Mouse (Mus musculus) gastrocnemius, adult 2 months (tissue): ENCODE results near the gene Ocm. TPM values are rescaled to one million over a fixed set of nuclear protein-coding genes. Genes with fewer than 3 reads are reported as not detected.

Experiments used
- DNase-seq: peaks from one replicate; pipeline ENCODE4 v3.0.0; 2022
- H3K27ac ChIP-seq: fragments of 200-600 bp; 2 replicates; pipeline ENCODE4 v1.8.1; 2022; ENCODE audit warnings: mild to moderate bottlenecking
- H3K4me3 ChIP-seq: fragments of 200-600 bp; 2 replicates; pipeline ENCODE4 v1.8.1; 2022; ENCODE audit warnings: mild to moderate bottlenecking, moderate library complexity
- CTCF ChIP-seq: fragments of 200-600 bp; IDR thresholded peaks from 2 replicates; pipeline ENCODE4 v1.8.1; 2022; ENCODE audit warnings: antibody characterized with exemption, mild to moderate bottlenecking, moderate library complexity
- intact Hi-C: fragments of 180-260 bp; cut with DNase I; formaldehyde crosslinking; loops from one replicate; pipeline ENCODE4 v1.15.1; 2025
- long read RNA-seq, 2 experiments: library from polyadenylated mRNA; stranded (forward); transcript quantifications; one replicate each; pipeline ENCODE4 v2.0.0; 2021
- total RNA-seq, 2 experiments: library from RNA; stranded (reverse); gene quantifications; 2 replicates each; pipeline ENCODE4 v1.2.3; 2021

The Ocm gene
- total RNA-seq = not detected
- long read RNA-seq, experiment 1 = 0 reads
- long read RNA-seq, experiment 2 = 0 reads

DNA sequence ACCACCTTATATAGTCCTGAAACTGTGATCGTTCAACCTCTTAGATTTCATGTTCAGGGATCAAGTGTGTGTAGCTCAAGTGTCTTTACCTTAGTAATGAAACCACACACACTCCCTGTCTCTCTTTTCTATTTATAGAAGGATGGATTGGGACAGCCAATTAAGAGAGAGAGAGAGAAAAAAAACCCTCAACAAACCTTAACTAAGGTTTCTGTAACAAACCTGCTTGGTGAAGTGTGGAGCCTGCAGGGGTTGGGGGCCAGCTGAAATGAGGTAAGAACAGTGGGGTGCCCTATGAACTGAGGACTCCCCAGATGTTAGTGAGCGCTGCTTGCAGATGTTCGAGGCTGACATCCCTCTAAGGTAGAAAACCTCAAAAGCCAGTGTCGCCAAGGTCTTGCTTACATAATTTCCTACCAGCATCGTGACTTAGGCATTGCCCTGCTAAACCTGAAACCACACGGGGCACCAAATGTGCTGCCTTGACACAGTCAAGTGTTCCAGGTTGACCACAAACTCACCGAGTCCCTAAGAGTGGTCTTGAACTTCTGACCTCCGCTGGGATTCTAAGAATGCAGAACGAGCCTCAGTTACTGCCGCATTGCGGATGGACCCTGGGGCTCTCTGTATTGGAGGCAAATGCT lies at the start of gene Ocm:
TSS of gene Ocm (minus strand) at position 51 of the 644 bp plus-strand sequence.
- TF ChIP-seq CTCF = no peak
- intact Hi-C loops = no loop called here
- Histone ChIP-seq H3K4me3 (no peak within 1 kb of the TSS), H3K27ac (no peak within 1 kb of the TSS)
- DNase-seq = no peak

DNA sequence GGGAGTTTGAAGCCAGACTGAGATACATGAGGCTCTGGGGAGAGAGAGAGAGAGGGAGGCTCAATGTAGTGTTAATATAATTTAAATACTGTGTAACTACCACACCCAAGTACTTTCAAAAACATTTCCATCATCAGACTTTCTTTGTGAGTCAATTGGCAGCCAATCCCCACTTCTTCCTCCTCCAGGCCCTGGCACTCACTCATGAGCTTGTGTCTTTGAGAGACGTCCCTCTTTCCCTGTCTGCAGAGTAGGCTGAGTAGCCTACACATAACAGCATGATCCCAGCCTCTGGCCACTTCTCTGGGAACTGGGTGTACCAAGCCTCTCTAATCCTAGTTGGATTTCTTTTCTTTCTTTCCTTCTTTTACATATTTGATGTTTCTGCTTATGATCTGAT lies 44.8 kb upstream of the Ocm start:
- Histone ChIP-seq H3K4me3 (no peak overlapping the region), H3K27ac (no peak overlapping the region)
- intact Hi-C loops = no loop called here
- no peak for TF ChIP-seq CTCF
- DNase-seq = no peak

DNA sequence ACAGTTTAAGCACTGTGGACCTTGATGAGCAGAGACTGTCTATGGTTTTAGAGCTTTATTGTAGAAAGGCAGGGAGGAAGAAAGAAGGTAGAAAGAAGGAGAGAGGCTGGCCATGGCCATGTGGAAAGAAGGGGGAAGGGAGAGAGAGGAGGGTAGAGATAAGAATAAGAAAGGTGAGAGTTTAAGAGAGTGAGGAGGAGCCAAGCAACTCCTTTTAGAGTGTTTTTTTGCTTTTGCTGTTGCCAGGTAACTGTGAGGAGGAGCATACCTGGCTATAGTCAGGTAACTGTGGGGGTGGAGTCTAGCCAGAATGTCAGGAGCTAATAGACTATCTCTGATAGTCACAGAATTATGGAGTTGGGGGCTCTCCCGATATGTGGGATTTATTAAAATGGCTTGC lies 43.6 kb upstream of the Ocm start:
- no peak overlapping the region for H3K4me3 ChIP-seq
- intact Hi-C loops = no loop called here
- DNase-seq = no peak
- H3K27ac ChIP-seq = no peak overlapping the region
- no peak for TF ChIP-seq CTCF

DNA sequence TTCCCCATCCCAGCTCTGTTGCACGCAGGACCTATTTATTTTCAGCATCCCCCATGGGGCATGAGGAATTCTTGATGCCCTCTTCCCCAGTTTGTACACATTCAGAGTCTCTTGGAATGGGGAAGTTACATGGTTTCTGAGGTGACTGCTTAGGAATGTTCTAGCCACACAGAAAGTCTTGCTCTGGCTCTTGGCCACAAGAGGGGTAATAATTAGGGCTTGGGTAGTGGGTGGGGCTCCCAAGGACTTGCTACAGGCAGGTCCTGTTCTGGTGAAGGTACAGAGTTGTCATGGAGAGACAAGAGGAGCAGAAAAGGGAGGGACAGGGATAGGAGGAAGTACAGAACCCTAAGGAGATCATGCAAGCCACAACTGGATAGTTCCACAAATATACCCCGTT lies 39.6 kb upstream of the Ocm start:
- intact Hi-C loops = no loop called here
- no peak for DNase-seq
- TF ChIP-seq CTCF = no peak
- Histone ChIP-seq H3K27ac (no peak overlapping the region), H3K4me3 (no peak overlapping the region)

DNA sequence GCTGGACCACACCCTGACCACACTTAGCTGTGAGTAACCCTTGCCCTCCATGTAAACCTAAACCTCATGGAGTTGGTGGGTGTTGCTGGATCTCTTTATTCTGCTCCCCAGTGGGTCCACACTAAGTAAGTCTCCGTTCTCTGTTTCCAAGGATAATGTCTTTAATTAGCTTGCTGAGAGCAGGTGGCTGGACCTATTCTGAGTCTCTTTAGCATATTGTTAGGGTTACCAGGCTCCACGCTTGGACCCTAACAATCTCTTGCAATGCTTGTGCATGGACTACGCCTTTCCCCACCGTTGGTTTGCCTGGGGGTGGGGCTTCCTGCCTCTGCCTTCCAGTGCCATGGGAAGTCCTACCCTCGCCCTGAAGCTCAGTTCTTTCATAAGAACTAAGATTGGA lies 37.6 kb upstream of the Ocm start:
- intact Hi-C loops = no loop called here
- H3K27ac ChIP-seq = no peak overlapping the region
- TF ChIP-seq CTCF = no peak

DNA sequence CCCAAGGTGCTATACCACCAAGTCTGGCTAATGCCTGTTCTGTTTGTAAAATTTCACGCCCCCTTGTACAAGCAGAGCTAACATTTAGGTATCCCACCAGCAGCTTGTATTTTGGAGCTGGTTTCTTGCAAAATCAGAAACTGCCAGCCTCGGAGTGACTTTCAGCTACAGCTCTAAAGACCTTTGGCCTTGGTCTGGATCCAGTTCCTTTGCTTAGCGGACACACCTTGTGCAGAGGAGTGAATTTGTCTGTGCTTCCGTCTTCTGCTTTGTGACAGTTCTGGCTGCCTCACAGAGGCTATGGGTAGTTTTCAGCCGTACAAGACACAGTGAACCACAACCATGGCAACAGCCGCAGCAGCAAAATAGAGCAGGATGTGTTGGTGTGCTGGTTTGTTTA lies 27.9 kb upstream of the Ocm start:
- no peak for TF ChIP-seq CTCF
- DNase-seq = no peak
- Histone ChIP-seq H3K4me3 (no peak overlapping the region), H3K27ac (no peak overlapping the region)
- intact Hi-C loops = no loop called here

More for the DNA sequence above, 37.6 kb upstream of the Ocm start:
- no peak overlapping the region for H3K4me3 ChIP-seq
- no peak for DNase-seq

DNA sequence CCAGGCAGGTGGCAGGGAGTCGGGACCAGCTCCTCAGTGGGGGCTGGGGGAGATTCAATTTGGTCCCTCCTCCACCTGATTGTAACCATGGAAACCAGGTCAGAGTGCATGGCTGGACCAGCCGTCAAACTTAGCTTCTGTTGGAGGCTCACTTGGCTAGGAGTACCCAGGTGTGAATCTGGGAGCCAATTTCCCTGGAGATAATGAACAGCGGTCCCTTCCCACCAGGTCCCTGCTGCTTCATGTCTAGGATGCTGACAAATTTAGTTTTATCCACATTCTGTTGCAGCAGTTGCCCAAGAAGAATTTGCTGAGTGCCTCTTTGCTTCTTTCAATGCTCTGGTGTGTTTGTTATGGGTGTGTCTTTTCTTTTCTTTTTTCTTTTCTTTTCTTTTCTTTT lies 27.0 kb upstream of the Ocm start:
- no peak for DNase-seq
- Histone ChIP-seq H3K27ac (no peak overlapping the region), H3K4me3 (no peak overlapping the region)
- TF ChIP-seq CTCF = no peak
- intact Hi-C loops = no loop called here

DNA sequence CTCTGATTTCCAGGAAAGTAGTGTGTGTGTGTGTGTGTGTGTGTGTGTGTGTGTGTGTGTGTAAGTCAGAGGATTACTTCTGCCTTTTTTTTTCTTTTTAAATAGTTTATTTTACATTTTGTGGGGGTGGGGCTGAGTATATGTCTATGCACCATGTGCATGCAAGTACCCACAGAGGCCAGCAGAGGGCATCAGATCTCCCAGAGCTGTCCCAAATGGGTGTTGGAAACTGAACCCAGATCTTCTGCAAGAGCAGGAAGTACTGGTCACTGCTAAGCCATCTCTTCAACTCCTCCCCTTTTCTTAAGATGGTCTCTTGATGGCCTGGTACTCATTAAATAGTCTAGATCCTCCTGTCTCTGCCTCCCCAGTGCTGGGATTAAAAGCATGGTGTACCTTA lies 24.8 kb upstream of the Ocm start:
- Histone ChIP-seq H3K4me3 (no peak overlapping the region), H3K27ac (no peak overlapping the region)
- no peak for DNase-seq
- intact Hi-C loops = no loop called here
- peak; percentile 24; the same call in 1 of the 2 replicates for TF ChIP-seq CTCF

DNA sequence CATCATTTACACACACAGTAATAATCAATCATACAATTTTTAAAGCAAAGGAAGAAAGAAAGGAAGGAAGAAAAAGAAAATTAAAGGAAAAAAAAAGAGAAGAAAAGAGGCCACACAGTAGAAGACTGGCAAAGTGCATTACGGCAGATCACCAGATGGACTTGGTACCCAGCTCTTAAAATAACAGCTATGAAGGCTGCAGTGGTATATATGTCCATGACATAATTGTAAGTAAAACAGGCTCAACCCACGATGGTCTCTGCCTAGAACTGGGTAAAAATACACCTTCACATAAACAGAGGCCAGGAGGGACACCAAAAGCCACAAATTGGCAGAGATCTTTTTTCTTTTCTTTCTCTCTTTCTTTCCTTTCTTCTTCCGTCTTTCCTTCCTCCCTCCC lies 23.4 kb upstream of the Ocm start:
- Histone ChIP-seq H3K4me3 (no peak overlapping the region), H3K27ac (no peak overlapping the region)
- no peak for DNase-seq
- intact Hi-C loops = no loop called here
- no peak for TF ChIP-seq CTCF

DNA sequence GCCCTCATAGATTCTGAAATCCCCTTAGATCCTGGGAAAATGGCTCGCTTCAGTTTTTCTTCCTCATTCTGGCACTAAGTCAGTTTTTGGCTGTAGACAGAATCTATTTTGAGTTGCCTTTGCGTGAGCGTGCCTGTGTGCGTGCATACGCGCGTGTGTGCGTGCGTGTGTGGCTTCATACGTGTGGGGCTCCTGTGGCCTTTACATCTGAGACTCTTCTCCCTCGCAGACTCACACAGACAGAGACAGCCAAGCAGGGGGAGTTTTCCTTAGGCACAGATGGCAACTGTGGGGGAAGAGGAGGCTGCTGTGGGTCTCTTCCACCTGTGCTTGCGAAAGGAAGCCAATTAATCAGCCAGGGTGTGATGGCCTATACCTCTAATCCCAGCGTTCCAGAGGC lies 20.9 kb upstream of the Ocm start:
- no peak for TF ChIP-seq CTCF
- no peak overlapping the region for H3K27ac ChIP-seq
- no peak for DNase-seq
- H3K4me3 ChIP-seq = no peak overlapping the region
- intact Hi-C loops = no loop called here

DNA sequence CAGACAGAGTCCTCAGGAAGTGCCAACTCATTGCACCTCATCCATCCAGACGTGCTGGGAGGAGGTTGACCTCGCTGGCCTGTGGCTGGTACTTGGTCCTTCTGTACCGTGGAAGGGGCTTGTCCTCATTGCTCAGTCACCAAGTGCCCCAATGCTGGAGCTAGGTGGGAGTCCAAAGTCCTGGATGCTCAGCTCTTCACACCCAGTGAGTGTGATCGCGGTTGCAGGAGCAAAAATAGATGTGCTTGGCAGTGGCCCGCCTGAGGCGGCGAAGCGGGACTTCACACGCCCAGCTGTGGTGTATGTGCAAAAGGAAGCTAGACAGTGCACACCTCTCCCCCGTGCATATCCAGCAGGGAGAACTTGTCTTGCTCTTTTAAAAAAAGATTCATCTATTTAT lies 16.7 kb upstream of the Ocm start:
- intact Hi-C loops = no loop called here

DNA sequence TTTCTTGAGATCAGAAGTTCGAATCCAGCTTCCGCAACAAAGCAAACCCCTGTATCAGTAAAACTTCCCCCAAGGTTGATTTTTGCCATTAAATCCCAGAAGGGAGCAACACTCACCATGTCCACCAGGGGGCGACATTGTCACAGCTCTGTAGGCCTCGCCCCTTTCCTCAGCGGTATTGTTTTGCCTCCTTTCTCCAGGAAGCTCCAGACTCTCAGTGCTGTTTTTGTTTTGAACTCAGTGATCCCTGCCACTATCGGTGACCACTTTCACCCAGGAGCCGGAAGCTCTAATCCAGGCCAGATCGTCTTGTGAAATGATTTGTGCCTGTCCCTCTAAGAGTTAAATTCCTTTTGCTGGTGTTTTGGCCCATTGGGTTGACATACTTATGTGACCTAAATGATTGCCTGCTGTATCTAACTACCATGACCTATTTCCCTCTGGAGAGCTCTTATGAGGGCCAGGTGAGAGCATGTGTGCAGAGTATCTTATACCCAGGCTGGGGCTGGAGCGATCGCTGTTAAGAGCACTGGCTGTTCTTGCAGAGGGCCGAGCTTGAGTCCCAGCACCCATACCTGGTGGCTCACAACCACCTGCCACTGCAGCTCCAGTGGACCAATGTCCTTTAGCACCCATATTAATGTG lies 14.4 kb upstream of the Ocm start:
- intact Hi-C loops = loop anchor here (1.0 to 2.0 kb wide), 2 partner anchors 111 to 174 kb away; no protein-coding TSS in a partner anchor
- DNase-seq = peak; percentile 68
- peak overlapping the region; percentile 53; the same call in 1 of the 2 replicates for H3K27ac ChIP-seq
- TF ChIP-seq CTCF = peak; percentile 98
- H3K4me3 ChIP-seq = peak overlapping the region; percentile 51

More for the DNA sequence above, 16.7 kb upstream of the Ocm start:
- DNase-seq = no peak
- Histone ChIP-seq H3K27ac (no peak overlapping the region), H3K4me3 (no peak overlapping the region)
- no peak for TF ChIP-seq CTCF

DNA sequence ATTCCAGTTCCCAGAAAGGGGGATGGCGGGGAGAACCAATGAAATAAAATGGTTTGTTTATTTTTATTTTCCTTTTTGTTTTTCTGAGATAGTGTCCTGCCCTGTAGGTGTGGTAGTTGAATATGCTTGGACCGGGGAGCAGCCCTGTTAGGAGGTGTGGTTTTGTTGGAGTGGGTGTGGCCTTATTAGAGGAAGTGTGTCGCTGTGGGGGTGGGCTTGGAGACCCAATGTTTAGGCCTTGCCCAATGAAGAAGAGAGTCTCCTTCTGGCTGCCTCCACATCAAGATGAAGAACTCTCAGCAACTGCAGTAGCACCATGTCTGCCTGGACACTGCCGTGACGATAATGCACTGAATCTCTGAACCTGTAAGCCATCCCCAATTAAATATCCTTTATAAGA lies 13.4 kb upstream of the Ocm start:
- Histone ChIP-seq H3K27ac (no peak overlapping the region), H3K4me3 (no peak overlapping the region)
- intact Hi-C loops = loop anchor here (1.0 to 2.0 kb wide), 2 partner anchors 112 to 175 kb away; no protein-coding TSS in a partner anchor
- DNase-seq = no peak
- no peak for TF ChIP-seq CTCF

DNA sequence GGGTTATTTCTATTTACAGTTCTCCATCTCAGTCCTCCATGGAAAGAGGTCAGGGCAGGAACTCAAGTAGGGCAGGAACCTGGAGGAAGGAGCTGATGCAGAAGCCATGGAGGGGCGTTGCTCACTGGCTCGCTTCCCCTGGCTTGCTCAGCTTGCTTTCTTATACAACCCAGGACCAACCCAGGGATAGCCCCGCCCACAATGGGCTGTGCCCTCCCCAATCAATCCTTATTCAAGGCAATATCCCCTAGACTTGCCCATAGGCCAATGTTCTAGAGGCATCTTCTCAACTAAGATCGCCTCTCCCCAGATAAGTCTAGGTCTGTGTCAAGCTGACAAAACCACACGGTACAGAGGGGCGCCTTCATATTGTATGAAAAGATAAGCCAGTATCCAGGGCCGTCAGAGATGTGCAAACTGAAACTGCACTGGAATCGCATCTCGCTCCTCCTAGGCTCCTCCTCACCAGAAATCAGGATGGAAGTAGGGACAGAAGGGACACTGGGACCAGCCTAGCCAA lies 12.7 kb upstream of the Ocm start:
- TF ChIP-seq CTCF = no peak
- DNase-seq = no peak

More for the DNA sequence above, 12.7 kb upstream of the Ocm start:
- Histone ChIP-seq H3K27ac (no peak overlapping the region), H3K4me3 (no peak overlapping the region)
- intact Hi-C loops = no loop called here
